Mouse (Mus musculus) heart, postnatal 0 days (tissue): ENCODE data around the gene Sap25. TPM values are rescaled to one million over a fixed set of nuclear protein-coding genes. Genes with fewer than 3 reads are reported as not detected.

Experiments used
- ATAC-seq: fragments of 200-750 bp; cut with Nextera tagmentation; 2 replicates; pipeline ENCODE4 v1.8.0; 2017; ENCODE audit warnings: low read depth, moderate number of reproducible peaks, moderate library complexity; ENCODE audit not compliant: insufficient read depth
- DNase-seq: peaks from one replicate; pipeline ENCODE4 v3.0.0-alpha.2; 2016; ENCODE audit warnings: low spot score
- H3K27ac ChIP-seq: fragments of 300-500 bp; sonication (generic); 2 replicates; pipeline ENCODE4 v1.5.1; 2014; ENCODE audit warnings: low read depth, mild to moderate bottlenecking
- H3K27me3 ChIP-seq: fragments of 300-500 bp; sonication (generic); 2 replicates; pipeline ENCODE4 v1.6.1; 2014; ENCODE audit warnings: low read length, mixed read lengths; ENCODE audit not compliant: control insufficient read depth, insufficient read depth
- H3K36me3 ChIP-seq: fragments of 300-500 bp; sonication (generic); replicated peaks from 2 replicates; pipeline ENCODE4 v1.6.1; 2014; ENCODE audit warnings: low read length, mixed read lengths; ENCODE audit not compliant: control insufficient read depth, insufficient read depth
- H3K4me1 ChIP-seq: fragments of 300-500 bp; sonication (generic); 2 replicates; pipeline ENCODE4 v1.6.1; 2014; ENCODE audit warnings: antibody characterized with exemption; ENCODE audit not compliant: control insufficient read depth, insufficient read depth
- H3K4me2 ChIP-seq: fragments of 300-500 bp; sonication (generic); 2 replicates; pipeline ENCODE4 v1.6.1; 2014; ENCODE audit warnings: low read depth, mild to moderate bottlenecking, low read length, moderate library complexity
- H3K4me3 ChIP-seq: fragments of 300-500 bp; sonication (generic); 2 replicates; pipeline ENCODE4 v1.5.1; 2014; ENCODE audit warnings: low read depth, low read length
- H3K9ac ChIP-seq: fragments of 300-500 bp; sonication (generic); replicated peaks from 2 replicates; pipeline ENCODE4 v1.6.1; 2014; ENCODE audit warnings: low read depth, low read length, mixed read lengths
- H3K9me3 ChIP-seq: fragments of 300-500 bp; sonication (generic); replicated peaks from 2 replicates; pipeline ENCODE4 v1.6.1; 2016; ENCODE audit warnings: low read length; ENCODE audit not compliant: control insufficient read depth
- CTCF ChIP-seq: IDR thresholded peaks from 2 replicates; pipeline ENCODE4 v1.5.1; 2016; ENCODE audit warnings: antibody characterized with exemption, control low read depth, low read depth
- EP300 ChIP-seq: IDR thresholded peaks from 2 replicates; pipeline ENCODE4 v1.6.1; 2016; ENCODE audit warnings: antibody characterized with exemption, low read depth
- WGBS: fragments of 180-500 bp; shearing (Covaris S2); extraction: QIAGEN DNeasy Blood & Tissue Kit; methylation state at CpG from one replicate; pipeline ENCODE4 v1.1.7; 2014; 5-methylcytosine and 5-hydroxymethylcytosine counted together
- polyA plus RNA-seq: library from polyadenylated mRNA; unstranded; fragments of >200 nt; fragmentation: Nextera tagmentation; extraction: Ambion mirVana; gene quantifications from 2 replicates; pipeline ENCODE4 v1.2.1, GENCODE M21; 2015
- total RNA-seq: library from RNA; depleted of rRNA; stranded (reverse); fragments of >200 nt; gene quantifications from 2 replicates; pipeline ENCODE4 v1.2.3, GENCODE M21; 2014; ENCODE audit warnings: low replicate concordance

The Sap25 gene
- total and polyA plus RNA-seq, 2 experiments from 2014 or later: 1.5 to 10.4 TPM

GRCm38 (mm10) chr5:137670240-137670639 lies 29.1 kb downstream of the Sap25 start:
- no peak for DNase-seq
- H3K4me2 ChIP-seq: no peak overlapping the region
- H3K9ac ChIP-seq: no peak overlapping the region
- H3K4me3 ChIP-seq: no peak overlapping the region
- H3K36me3 ChIP-seq: peaks cover 22% of the 10 kb centered on the region
- H3K27me3 ChIP-seq: no peaks in the 10 kb centered on the region
- H3K27ac ChIP-seq: peak overlapping the region; percentile 96
- no peaks in the 10 kb centered on the region for H3K9me3 ChIP-seq
- WGBS: 100% methylated on average over 1 of the region's 1 CpGs
- peaks cover 15% of the 10 kb centered on the region for H3K4me1 ChIP-seq
- TF ChIP-seq CTCF (peak; percentile 38; the same call in 1 of the 2 replicates), EP300 (no peak)
- no peak for ATAC-seq

- Histone ChIP-seq H3K9me3 (no peaks in the 10 kb centered on the region), H3K4me2 (peak overlapping the region; percentile 32; the same call in 1 of the 2 replicates), H3K36me3 (peaks cover 9% of the 10 kb centered on the region), H3K9ac (peak overlapping the region; percentile 32), H3K4me1 (peaks cover 15% of the 10 kb centered on the region), H3K27ac (peak overlapping the region; percentile 96), H3K27me3 (no peaks in the 10 kb centered on the region), H3K4me3 (no peak overlapping the region)
- TF ChIP-seq CTCF: no peak
- TF ChIP-seq EP300: peak; percentile 86; the same call in 1 of the 2 replicates
- ATAC-seq: peak; percentile 90
- WGBS: 11% methylated on average over 9 of the region's 9 CpGs
- peak; percentile 89 for DNase-seq
Measured at GRCm38 (mm10) chr5:137671443-137672240, 30.5 kb downstream of the Sap25 start.

- H3K4me3 ChIP-seq: no peak overlapping the region
- H3K4me2 ChIP-seq: no peak overlapping the region
- H3K36me3 ChIP-seq: 0 out of 2 replicates have a peak, but pooled peaks cover 3% of the 10 kb centered on the region
- H3K27ac ChIP-seq: peak overlapping the region; percentile 96
- no peak for DNase-seq
- TF ChIP-seq EP300: no peak
- TF ChIP-seq CTCF: no peak
- no peaks in the 10 kb centered on the region for H3K27me3 ChIP-seq
- H3K9me3 ChIP-seq: no peaks in the 10 kb centered on the region
- H3K4me1 ChIP-seq: peaks cover 15% of the 10 kb centered on the region
- 68% methylated on average over 5 of the region's 5 CpGs for WGBS
- no peak for ATAC-seq
- no peak overlapping the region for H3K9ac ChIP-seq
Measured at GRCm38 (mm10) chr5:137672361-137672760, 31.2 kb downstream of the Sap25 start.

DNA sequence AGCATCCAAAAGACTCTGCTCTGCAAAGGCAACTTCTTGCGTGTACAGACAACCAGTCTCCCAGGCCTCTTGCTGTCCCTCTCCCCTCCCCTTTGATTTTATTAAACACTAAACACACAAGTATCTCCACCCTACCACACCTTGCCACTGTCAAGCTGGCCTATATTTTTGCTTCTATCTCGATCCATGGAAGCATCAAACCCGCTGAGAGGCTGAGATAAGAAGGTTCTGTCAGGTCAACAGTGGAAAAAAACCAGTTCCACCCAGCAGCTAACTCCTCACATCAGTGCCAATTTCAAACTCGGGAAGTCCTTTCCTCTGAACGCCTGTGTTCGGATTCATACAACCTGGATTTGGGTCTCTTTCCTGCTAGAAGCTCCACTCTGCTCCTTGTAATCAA lies 31.9 kb downstream of the Sap25 start:
- ATAC-seq (no peak), DNase-seq (no peak)
- Histone ChIP-seq H3K4me1 (peaks cover 15% of the 10 kb centered on the region), H3K27ac (peak overlapping the region; percentile 96), H3K27me3 (no peaks in the 10 kb centered on the region), H3K9ac (no peak overlapping the region), H3K4me2 (no peak overlapping the region), H3K4me3 (no peak overlapping the region), H3K36me3 (no peaks in the 10 kb centered on the region), H3K9me3 (no peaks in the 10 kb centered on the region)
- no peak for TF ChIP-seq EP300
- TF ChIP-seq CTCF: no peak
- 66% methylated on average over 6 of the region's 6 CpGs for WGBS

DNA sequence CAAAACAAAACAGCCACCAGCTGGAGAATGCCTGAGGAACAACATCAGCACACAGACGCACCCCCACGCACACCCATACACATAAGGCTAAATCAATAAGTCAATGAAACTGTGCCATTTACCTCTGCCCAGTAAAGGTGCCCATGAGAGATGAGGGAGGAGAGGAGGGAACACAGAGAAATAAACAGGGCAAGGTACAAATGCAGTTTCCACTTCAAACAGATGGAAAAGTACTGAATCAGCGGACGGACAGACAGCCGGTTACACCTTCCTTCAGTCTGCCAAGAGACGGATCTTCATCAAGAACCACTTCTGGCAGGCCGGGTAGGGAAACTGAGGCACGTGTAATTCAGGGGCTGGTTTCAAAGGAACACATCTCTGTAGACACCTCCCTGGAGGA lies 33.7 kb downstream of the Sap25 start:
- Histone ChIP-seq H3K27ac (no peak overlapping the region), H3K4me2 (no peak overlapping the region), H3K4me3 (no peak overlapping the region), H3K36me3 (no peaks in the 10 kb centered on the region), H3K9me3 (no peaks in the 10 kb centered on the region), H3K4me1 (peaks cover 15% of the 10 kb centered on the region), H3K9ac (no peak overlapping the region), H3K27me3 (no peaks in the 10 kb centered on the region)
- 94% methylated on average over 8 of the region's 8 CpGs for WGBS
- TF ChIP-seq EP300 (no peak), CTCF (no peak)
- DNase-seq (no peak), ATAC-seq (no peak)
